Comparison of ENCODE assay signal across 10 mouse cellular contexts in the genomic region with DNA sequence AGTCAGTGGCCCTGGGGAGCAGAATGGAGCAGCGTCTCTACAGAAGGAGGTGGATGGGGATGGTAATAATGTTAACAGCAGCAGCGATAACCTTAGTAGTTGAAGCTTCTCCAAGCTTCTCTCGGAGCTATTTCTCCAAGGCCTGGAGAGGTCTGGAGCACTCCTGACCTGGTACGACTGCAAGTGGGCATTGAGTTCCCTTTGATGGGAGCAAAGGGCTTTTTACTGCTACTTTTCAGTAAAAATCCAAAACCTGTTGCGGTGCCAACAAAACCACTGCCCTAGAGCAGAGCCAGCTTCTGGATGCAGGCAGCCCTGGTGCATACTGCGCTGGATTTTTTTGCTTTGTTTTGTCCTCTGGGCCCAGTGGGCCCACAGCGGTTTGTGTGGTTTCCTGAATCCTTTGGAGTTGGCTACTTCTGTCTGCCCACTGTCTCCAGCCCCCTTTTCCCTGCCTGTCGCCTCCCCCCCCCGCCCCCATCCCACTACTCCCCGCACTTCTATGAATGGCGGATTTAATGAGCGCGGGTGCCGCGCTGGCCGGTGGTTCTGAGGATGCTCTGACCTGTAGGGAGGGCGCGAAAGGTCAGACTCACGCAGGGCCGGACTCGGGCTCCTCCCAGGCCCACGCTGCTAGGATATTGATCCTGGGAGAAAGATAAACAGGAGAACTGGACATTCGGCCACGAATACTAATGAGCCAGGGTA. TPM values are rescaled to one million over a fixed set of nuclear protein-coding genes. Genes with fewer than 3 reads are reported as not detected.
DNase-seq lines count a peak whose midpoint lies in the region; ATAC-seq lines count a peak whose summit lies in the region.
"Had no signal": no experiment of that assay in that cellular context is flagged by ENCODE, and none has a peak within 500 bp of the region (broad histone marks: within the 10 kb centered on the region; RNA-seq: fewer than 3 reads in every experiment).

No protein-coding gene starts in this region.

- ATAC-seq in hindbrain, embryonic 14.5 days (ENCODE audit: low FRiP score), result peak; percentile 47
- peak; percentile 23; the same call in 1 of the 2 replicates for ATAC-seq in midbrain, embryonic 16.5 days
- no peak for ATAC-seq in frontal cortex, adult (ENCODE audit: low TSS enrichment)

- H3K27ac ChIP-seq in hindbrain, embryonic 14.5 days, result peak overlapping the region; percentile 21; the same call in 1 of the 2 replicates
- H3K27ac ChIP-seq in midbrain, embryonic 16.5 days (ENCODE audit: low read length), result peak overlapping the region; percentile 66

- no peaks in the 10 kb centered on the region for H3K9me3 ChIP-seq in hindbrain, embryonic 14.5 days (ENCODE audit: control insufficient read depth, low read length)
- H3K9me3 ChIP-seq in midbrain, embryonic 16.5 days (replicated peaks; ENCODE audit: control insufficient read depth, low read length, poor library complexity, severe bottlenecking), result no peaks in the 10 kb centered on the region

- H3K4me2 ChIP-seq in hindbrain, embryonic 14.5 days (replicated peaks), result peak overlapping the region; percentile 55
- peak overlapping the region; percentile 56 for H3K4me2 ChIP-seq in midbrain, embryonic 16.5 days (ENCODE audit: low read length)

- H3K27me3 ChIP-seq in hindbrain, embryonic 14.5 days (ENCODE audit: control insufficient read depth, insufficient read depth, low read length), result peaks cover 87% of the 10 kb centered on the region
- H3K27me3 ChIP-seq in midbrain, embryonic 16.5 days (ENCODE audit: control insufficient read depth, insufficient read depth, low read depth, low read length), result peaks cover 44% of the 10 kb centered on the region

- no peaks in the 10 kb centered on the region for H3K36me3 ChIP-seq in hindbrain, embryonic 14.5 days (replicated peaks; ENCODE audit: control insufficient read depth, insufficient read depth)
- no peaks in the 10 kb centered on the region for H3K36me3 ChIP-seq in midbrain, embryonic 16.5 days (ENCODE audit: control insufficient read depth, insufficient read depth, low read length)

- H3K9ac ChIP-seq in hindbrain, embryonic 14.5 days, result peak overlapping the region; percentile 37; the same call in 1 of the 2 replicates
- H3K9ac ChIP-seq in midbrain, embryonic 16.5 days (ENCODE audit: low read depth, low read length), result 0 out of 2 replicates have a peak overlapping the region, but pooled peaks have one; percentile 26

- 1% methylated on average over 24 of the region's 24 CpGs for WGBS in hindbrain, embryonic 14.5 days
- WGBS in midbrain, embryonic 16.5 days, result 4% methylated on average over 24 of the region's 24 CpGs

- peak overlapping the region; percentile 0; the same call in 1 of the 2 replicates for H3K4me3 ChIP-seq in hindbrain, embryonic 14.5 days (replicated peaks; ENCODE audit: low read length)
- peak overlapping the region; percentile 7; the same call in 1 of the 2 replicates for H3K4me3 ChIP-seq in midbrain, embryonic 16.5 days (ENCODE audit: low read depth, low read length)

- H3K4me1 ChIP-seq in hindbrain, embryonic 14.5 days (replicated peaks; ENCODE audit: control insufficient read depth, insufficient read depth, low read length), result 0 out of 2 replicates have a peak, but pooled peaks cover 4% of the 10 kb centered on the region
- peaks cover 2% of the 10 kb centered on the region; the same call in 1 of the 2 replicates for H3K4me1 ChIP-seq in midbrain, embryonic 16.5 days (ENCODE audit: control insufficient read depth, insufficient read depth, low read length)

- peak; percentile 63 for DNase-seq in cerebellum, adult 8-10 months
- DNase-seq in embryo, embryonic 10.5 days (ENCODE audit: low spot score), result peak; percentile 52
- DNase-seq in hindbrain, embryonic 14.5 days (ENCODE audit: low spot score), result peak; percentile 33
- DNase-seq in MN1 (ENCODE audit: low spot score), result no peak
- DNase-seq in lung, adult 18-20 months, result no peak
- no peak for DNase-seq in ovary, postnatal 36 days (ENCODE audit: low spot score)
- DNase-seq: kidney, adult 18-20 months had no signal

RNA-seq across cellular contexts. Expression of gene Gm10837, which starts 5.4 kb away (rescaled TPM):
- 0.31 and 0.95 TPM in 2 replicates for polyA plus RNA-seq in hindbrain, embryonic 14.5 days (2014; fragmentation: Nextera tagmentation; extraction: Ambion mirVana)
- polyA plus RNA-seq in midbrain, embryonic 16.5 days (2015; fragmentation: Nextera tagmentation; extraction: Ambion mirVana), result 0.19 and 0.93 TPM in 2 replicates
- polyA plus RNA-seq: gonadal fat pad, adult 2 months had no signal

RNA-seq across cellular contexts. Expression of gene Zic2, which starts 9.8 kb away (rescaled TPM):
- 10.6 and 11.4 TPM in 2 replicates for polyA plus RNA-seq in hindbrain, embryonic 14.5 days (2014; fragmentation: Nextera tagmentation; extraction: Ambion mirVana)
- 6.3 and 15.2 TPM in 2 replicates for polyA plus RNA-seq in midbrain, embryonic 16.5 days (2015; fragmentation: Nextera tagmentation; extraction: Ambion mirVana)

RNA-seq across cellular contexts. Expression of gene Zic5, which starts 19.5 kb away (rescaled TPM):
- polyA plus RNA-seq in hindbrain, embryonic 14.5 days (2014; fragmentation: Nextera tagmentation; extraction: Ambion mirVana), result 11.6 and 14.0 TPM in 2 replicates
- polyA plus RNA-seq in midbrain, embryonic 16.5 days (2015; fragmentation: Nextera tagmentation; extraction: Ambion mirVana), result 9.5 and 29.0 TPM in 2 replicates
- polyA plus RNA-seq: gonadal fat pad, adult 2 months had no signal

RNA-seq across cellular contexts. Expression of gene Gm5089, which starts 34.1 kb away (rescaled TPM):
- 0.50 and 1.2 TPM in 2 replicates for polyA plus RNA-seq in hindbrain, embryonic 14.5 days (2014; fragmentation: Nextera tagmentation; extraction: Ambion mirVana)
- 0.82 and 1.4 TPM in 2 replicates for polyA plus RNA-seq in midbrain, embryonic 16.5 days (2015; fragmentation: Nextera tagmentation; extraction: Ambion mirVana)
- polyA plus RNA-seq: gonadal fat pad, adult 2 months had no signal

RNA-seq across cellular contexts. Expression of gene Pcca, which starts 49.1 kb away (rescaled TPM):
- 27.2 and 34.6 TPM in 2 replicates for polyA plus RNA-seq in hindbrain, embryonic 14.5 days (2014; fragmentation: Nextera tagmentation; extraction: Ambion mirVana)
- polyA plus RNA-seq in midbrain, embryonic 16.5 days (2015; fragmentation: Nextera tagmentation; extraction: Ambion mirVana), result 25.9 and 38.5 TPM in 2 replicates

Comparison
In these comparisons a context has a peak if more than half of its experiments do, and no peak if none do; other contexts are left out.
1. DNase-seq: peak in cerebellum, adult 8-10 months (single experiment), embryo, embryonic 10.5 days (single experiment) and hindbrain, embryonic 14.5 days (single experiment); none in MN1 (single experiment), lung, adult 18-20 months (0 of 2) and ovary, postnatal 36 days (single experiment).